Mouse (Mus musculus): Measurements from ENCODE around the gene Pdia5. TPM values are rescaled to one million over a fixed set of nuclear protein-coding genes. Genes with fewer than 3 reads are reported as not detected.

Pdia5 gene
- total and polyA plus RNA-seq, 3 experiments: not detected

DNA sequence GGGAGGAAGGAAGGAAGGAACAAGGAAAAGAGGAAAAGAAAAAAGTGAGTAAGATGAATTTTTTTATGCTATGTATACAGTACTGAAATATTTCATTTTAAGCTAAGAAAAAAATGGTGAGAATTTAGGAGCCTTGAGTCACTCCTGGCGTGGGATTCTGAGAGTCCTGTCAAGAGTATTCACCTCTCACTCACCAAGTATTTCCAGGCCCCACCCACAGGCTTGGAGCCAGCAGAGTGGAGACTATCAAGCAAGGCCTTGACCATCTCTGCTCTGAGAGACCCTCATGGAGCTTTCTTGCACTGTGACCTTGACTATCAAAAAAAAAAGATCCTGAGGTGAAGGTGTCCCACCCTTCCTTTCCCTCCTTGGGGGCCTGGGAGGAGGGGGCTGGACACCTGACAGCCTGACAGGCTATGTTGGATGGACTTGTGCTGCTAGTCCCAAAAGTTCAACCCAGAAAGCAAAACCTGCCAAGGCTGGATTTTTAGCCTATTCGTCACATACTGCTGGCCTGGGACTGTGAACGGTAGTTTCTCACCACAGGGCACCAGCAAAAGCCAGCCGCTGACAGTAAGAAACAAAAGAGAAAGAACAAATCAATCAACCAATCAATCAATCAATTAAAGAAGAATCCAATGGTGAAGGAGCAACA, 10.6 kb upstream of the Pdia5 start:
- peaks cover 25% of the 10 kb centered on the region for H3K9me3 ChIP-seq (replicated peaks; ENCODE audit: low read length)
- no peak overlapping the region for H3K4me3 ChIP-seq (replicated peaks in 1 of 3; ENCODE audit: low read depth in 2 of 3, low read length in 2 of 3, poor library complexity in 1 of 3)
- dilution Hi-C loops (cut with MboI; ENCODE audit: extremely low pct_ligation_motif_present, extremely low pct_unique_long_range_greater_than_20kb, low sequenced_read_pairs): no loop called here
- H3K36me3 ChIP-seq (replicated peaks in 1 of 2; ENCODE audit: control insufficient read depth in 1 of 2, insufficient read depth in 1 of 2, low read length in 1 of 2): no peaks in the 10 kb centered on the region
- in situ Hi-C loops (cut with MboI; ENCODE audit: low pct_ligation_motif_present, low pct_unique_long_range_greater_than_20kb, low sequenced_read_pairs): no loop called here
- H3K4me1 ChIP-seq (ENCODE audit: control insufficient read depth in 1 of 2, insufficient read depth in 2 of 2): no peaks in the 10 kb centered on the region
- H3K27me3 ChIP-seq (replicated peaks): peaks cover 65% of the 10 kb centered on the region
- no peaks in the 10 kb centered on the region for H3K79me2 ChIP-seq (replicated peaks; ENCODE audit: control insufficient read depth, extremely low read depth, insufficient read depth, poor library complexity, severe bottlenecking)
- no peak overlapping the region for H3K27ac ChIP-seq (ENCODE audit: insufficient read depth, low read depth)
- TF ChIP-seq MEF2A (IDR thresholded peaks at IDR 0.05; ENCODE audit: borderline replicate concordance, low read depth, low read length) (no peak), JUND (conservative IDR thresholded peaks at IDR 0.05; ENCODE audit: low read depth, low read length) (no peak)
- H3K9ac ChIP-seq (ENCODE audit: insufficient read depth, low read depth): no peak overlapping the region
- DNase-seq (ENCODE audit: extremely low read depth): no peak
- no peak overlapping the region for H3K4me2 ChIP-seq (ENCODE audit: insufficient read depth, low read depth, poor library complexity, severe bottlenecking)

DNA sequence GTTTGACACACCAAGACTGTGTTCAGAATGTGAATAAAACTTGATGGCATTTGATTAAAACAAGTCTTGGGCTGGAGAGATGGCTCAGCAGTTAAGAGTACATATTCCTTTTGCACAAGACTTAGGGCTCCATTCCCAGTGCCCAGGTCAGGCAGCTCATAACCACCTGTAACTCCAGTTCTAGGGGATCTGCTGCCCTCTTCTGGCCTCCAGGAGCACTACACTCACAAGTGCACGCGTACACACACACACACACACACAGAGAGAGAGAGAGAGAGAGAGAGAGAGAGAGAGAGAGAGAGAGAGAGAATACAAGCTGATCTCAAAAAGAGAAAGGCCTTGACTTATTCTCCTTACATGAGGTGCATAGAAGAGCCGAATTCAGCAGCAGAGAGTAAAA, 9.7 kb upstream of the Pdia5 start:
- H3K9ac ChIP-seq (ENCODE audit: insufficient read depth, low read depth): no peak overlapping the region
- no peaks in the 10 kb centered on the region for H3K79me2 ChIP-seq (replicated peaks; ENCODE audit: control insufficient read depth, extremely low read depth, insufficient read depth, poor library complexity, severe bottlenecking)
- H3K9me3 ChIP-seq (replicated peaks; ENCODE audit: low read length): peaks cover 25% of the 10 kb centered on the region
- in situ Hi-C loops (cut with MboI; ENCODE audit: low pct_ligation_motif_present, low pct_unique_long_range_greater_than_20kb, low sequenced_read_pairs): no loop called here
- no peak overlapping the region for H3K4me2 ChIP-seq (ENCODE audit: insufficient read depth, low read depth, poor library complexity, severe bottlenecking)
- dilution Hi-C loops (cut with MboI; ENCODE audit: extremely low pct_ligation_motif_present, extremely low pct_unique_long_range_greater_than_20kb, low sequenced_read_pairs): no loop called here
- H3K4me3 ChIP-seq (replicated peaks in 1 of 3; ENCODE audit: low read depth in 2 of 3, low read length in 2 of 3, poor library complexity in 1 of 3): no peak overlapping the region
- no peaks in the 10 kb centered on the region for H3K4me1 ChIP-seq (ENCODE audit: control insufficient read depth in 1 of 2, insufficient read depth in 2 of 2)
- H3K27me3 ChIP-seq (replicated peaks): peaks cover 66% of the 10 kb centered on the region
- H3K27ac ChIP-seq (ENCODE audit: insufficient read depth, low read depth): no peak overlapping the region
- TF ChIP-seq PAX5 (IDR thresholded peaks at IDR 0.05; ENCODE audit: low read length) (no peak), NELFE (IDR thresholded peaks at IDR 0.05; ENCODE audit: low read depth, low read length) (no peak), ZNF384 (IDR thresholded peaks at IDR 0.05; ENCODE audit: low read depth, low read length) (no peak), SMC3 (IDR thresholded peaks at IDR 0.05; ENCODE audit: low read depth, low read length) (no peak), CHD2 (IDR thresholded peaks at IDR 0.05; ENCODE audit: low read length) (no peak), HCFC1 (IDR thresholded peaks at IDR 0.05; ENCODE audit: low read depth, low read length) (no peak), ZC3H11A (IDR thresholded peaks at IDR 0.05; ENCODE audit: low read depth, low read length) (no peak), POLR2AphosphoS2 (IDR thresholded peaks at IDR 0.05; ENCODE audit: low read depth, low read length) (no peak), ETS1 (conservative IDR thresholded peaks at IDR 0.05; ENCODE audit: low read depth, low read length) (no peak), EP300 (IDR thresholded peaks at IDR 0.05; ENCODE audit: low read length) (no peak), GABPA (IDR thresholded peaks at IDR 0.05; ENCODE audit: insufficient replicate concordance, low read depth, low read length) (no peak), ZMIZ1 (IDR thresholded peaks at IDR 0.05; ENCODE audit: low read depth, low read length) (no peak)
- H3K36me3 ChIP-seq (replicated peaks in 1 of 2; ENCODE audit: control insufficient read depth in 1 of 2, insufficient read depth in 1 of 2, low read length in 1 of 2): no peaks in the 10 kb centered on the region
- DNase-seq (ENCODE audit: extremely low read depth): no peak

DNA sequence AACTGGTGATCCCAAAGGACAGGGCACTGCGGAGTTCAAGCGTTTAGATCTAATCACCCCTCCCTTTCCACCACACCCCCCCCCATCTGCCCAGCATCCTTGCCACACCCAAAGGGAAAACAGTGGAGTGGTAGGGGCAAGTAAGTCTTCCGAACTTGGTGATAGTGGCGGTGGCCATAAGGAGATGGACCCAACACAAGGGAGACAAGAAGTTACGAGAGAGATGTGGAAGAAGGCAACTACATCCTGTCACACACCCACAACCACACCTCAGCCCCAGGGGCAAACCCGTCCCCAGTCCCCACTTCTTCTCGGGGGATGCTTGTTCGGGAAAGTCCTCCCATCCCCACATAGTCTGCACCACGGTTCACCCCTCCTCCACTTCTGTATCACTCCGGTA, 880 bp downstream of the Pdia5 start:
- in situ Hi-C loops (cut with MboI; ENCODE audit: low pct_ligation_motif_present, low pct_unique_long_range_greater_than_20kb, low sequenced_read_pairs): no loop called here
- H3K9ac ChIP-seq (ENCODE audit: insufficient read depth, low read depth): no peak overlapping the region
- dilution Hi-C loops (cut with MboI; ENCODE audit: extremely low pct_ligation_motif_present, extremely low pct_unique_long_range_greater_than_20kb, low sequenced_read_pairs): no loop called here
- H3K79me2 ChIP-seq (replicated peaks; ENCODE audit: control insufficient read depth, extremely low read depth, insufficient read depth, poor library complexity, severe bottlenecking): no peaks in the 10 kb centered on the region
- H3K36me3 ChIP-seq (replicated peaks in 1 of 2; ENCODE audit: control insufficient read depth in 1 of 2, insufficient read depth in 1 of 2, low read length in 1 of 2): no peaks in the 10 kb centered on the region
- TF ChIP-seq JUND (conservative IDR thresholded peaks at IDR 0.05; ENCODE audit: low read depth, low read length) (no peak), GABPA (IDR thresholded peaks at IDR 0.05; ENCODE audit: insufficient replicate concordance, low read depth, low read length) (no peak)
- no peak overlapping the region for H3K27ac ChIP-seq (ENCODE audit: insufficient read depth, low read depth)
- H3K27me3 ChIP-seq (replicated peaks): peaks cover 88% of the 10 kb centered on the region
- H3K4me1 ChIP-seq (ENCODE audit: control insufficient read depth in 1 of 2, insufficient read depth in 2 of 2): peaks cover 3 to 11% of the 10 kb centered on the region in 2 experiments
- DNase-seq (ENCODE audit: extremely low read depth): no peak
- peaks cover 9% of the 10 kb centered on the region for H3K9me3 ChIP-seq (replicated peaks; ENCODE audit: low read length)
- no peak overlapping the region for H3K4me3 ChIP-seq (replicated peaks in 1 of 3; ENCODE audit: low read depth in 2 of 3, low read length in 2 of 3, poor library complexity in 1 of 3)
- H3K4me2 ChIP-seq (ENCODE audit: insufficient read depth, low read depth, poor library complexity, severe bottlenecking): no peak overlapping the region

Measured in CH12.LX (cell line).